Mouse (Mus musculus) A20 (cell line): ENCODE measurements at regions not wholly inside any gene's neighbourhood (a gene's known extent, or its start where the extent isn't known, plus 50 kb on each side); places are given as distances from the start of the nearest gene placed in this dataset.

Experiments used
- DNase-seq: peaks from one replicate; pipeline ENCODE4 v3.0.0-alpha.2; 2011; ENCODE audit warnings: low read depth, low spot score

GRCm38 (mm10) chr2:142964340-142964739 lies 63.0 kb upstream of the Kif16b start:
- DNase-seq = no peak

GRCm38 (mm10) chr2:142967250-142967649 lies 65.9 kb upstream of the Kif16b start:
- DNase-seq = peak; percentile 57

- no peak for DNase-seq
Measured at GRCm38 (mm10) chr2:142980771-142981170, 79.4 kb upstream of the Kif16b start.

GRCm38 (mm10) chr2:142988691-142989090 lies 74.1 kb upstream of the Snrpb2 start:
- DNase-seq = no peak

GRCm38 (mm10) chr2:142996088-142996487 lies 66.8 kb upstream of the Snrpb2 start:
- DNase-seq = no peak

- no peak for DNase-seq
Measured at GRCm38 (mm10) chr2:143002874-143003273, 60.0 kb upstream of the Snrpb2 start.

GRCm38 (mm10) chr2:143003341-143003740 lies 59.5 kb upstream of the Snrpb2 start:
- no peak for DNase-seq

GRCm38 (mm10) chr2:143011380-143011779 lies 51.5 kb upstream of the Snrpb2 start:
- DNase-seq = peak; percentile 10
